8 mouse cellular contexts compared by ENCODE assay signal in the genomic region with DNA sequence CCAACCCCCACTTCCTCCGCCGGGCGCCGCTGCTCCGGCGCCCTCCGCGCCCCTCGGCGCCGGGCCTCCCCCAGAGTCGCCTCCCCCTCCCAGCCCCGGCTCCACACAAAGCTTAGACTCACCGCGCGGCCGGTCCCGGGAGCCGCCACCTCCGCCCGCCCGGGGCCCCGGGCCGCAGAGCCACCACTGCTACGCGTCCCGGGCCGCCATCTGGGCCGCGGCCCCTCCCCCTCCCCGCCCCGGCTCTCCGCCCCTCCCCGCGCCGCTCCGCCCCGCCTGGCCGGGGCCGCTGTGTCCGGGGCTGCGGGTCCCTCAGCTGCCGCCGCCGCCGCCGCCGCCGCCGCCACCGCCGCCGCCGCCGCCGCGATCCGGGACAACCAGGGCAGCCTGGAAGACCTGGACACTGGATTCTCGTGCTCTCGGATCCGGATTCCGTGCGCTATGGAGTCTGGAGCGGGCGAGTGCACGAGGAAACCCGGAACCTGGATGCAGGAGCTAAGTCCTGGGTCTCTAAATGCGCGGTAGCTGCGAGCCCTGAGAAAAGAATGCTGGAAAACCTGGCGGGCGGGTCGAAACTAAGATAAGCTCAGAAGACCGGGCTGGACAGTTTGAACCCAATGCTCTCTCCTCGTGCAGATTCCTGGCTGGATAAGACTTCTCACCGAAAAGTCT. TPM values are rescaled to one million over a fixed set of nuclear protein-coding genes. Genes with fewer than 3 reads are reported as not detected.
A peak's percentile ranks its signal among the peaks of the same experiment; 100 is the strongest.
DNase-seq lines count a peak whose midpoint lies in the region; ATAC-seq and TF ChIP-seq lines count a peak whose summit lies in the region.

A gene (minus strand): TSS at position 221 of the 672 bp plus-strand sequence.

- intact Hi-C loops in left cerebral cortex, adult 2 months (cut with DNase I): loop anchor here (5.0 kb wide), 2 partner anchors 35 to 130 kb away; no protein-coding TSS in a partner anchor

- H3K4me3 ChIP-seq in left cerebral cortex, adult 2 months: peak within 1 kb of the TSS; percentile 92
- peak within 1 kb of the TSS; percentile 57 for H3K4me3 ChIP-seq in macrophage (ENCODE audit: inconsistent target)

- no peaks in the 10 kb centered on the region for H3K36me3 ChIP-seq in macrophage (ENCODE audit: inconsistent target)

- DNase-seq in gastrocnemius, adult 8-10 months (ENCODE audit: low spot score in 2 of 2): peak; percentile 84 to 86
- peak; percentile 94 for DNase-seq in hindlimb bud, embryonic 11.5 days (ENCODE audit: extremely low spot score, low read depth, low spot score)
- peak; percentile 94 to 97 for DNase-seq in left cerebral cortex, adult 2 months (ENCODE audit: extremely low spot score in 1 of 2, low spot score in 2 of 2)
- peak; percentile 97 for DNase-seq in retina, postnatal 7 days (ENCODE audit: low read depth, low spot score)
- DNase-seq in urinary bladder, adult 18-20 months (ENCODE audit: low spot score in 2 of 2): peak; percentile 87 to 97

- TF ChIP-seq CTCF in left cerebral cortex, adult 2 months (IDR thresholded peaks at IDR 0.05): no peak

- H3K27ac ChIP-seq in left cerebral cortex, adult 2 months: peak within 1 kb of the TSS; percentile 89
- peak within 1 kb of the TSS; percentile 13; the same call in 1 of the 2 replicates for H3K27ac ChIP-seq in macrophage

- whole genome bisulfite sequencing in macrophage (ENCODE audit: missing documents): 1% methylated on average over 53 of the region's 76 CpGs

- peak; percentile 15 for ATAC-seq in activated CD4-positive, CD25-positive, alpha-beta regulatory T cell, adult 4 months
- peak; percentile 72 for ATAC-seq in common myeloid progenitor, adult 5-6 weeks (replicated peaks; ENCODE audit: low read depth, poor library complexity, severe bottlenecking)

- H3K79me2 ChIP-seq in macrophage (ENCODE audit: inconsistent target): peaks cover 24% of the 10 kb centered on the region; the same call in 1 of the 2 replicates

RNA-seq across cellular contexts. Expression of the gene that starts here (rescaled TPM):
- 1 to 10 TPM; 1.8 to 2.3 TPM for polyA plus RNA-seq in activated CD4-positive, CD25-positive, alpha-beta regulatory T cell, adult 4 months (2017; shearing (Covaris generic))
- 4.9 and 11.9 TPM in 2 replicates for total RNA-seq in common myeloid progenitor, adult 5-6 weeks (2017)
- 10 to 100 TPM; 15.8 to 18.8 (median 17.6) TPM for total RNA-seq in gastrocnemius, adult 8-10 months (2022)
- total RNA-seq in left cerebral cortex, adult 2 months (2021): 10 to 100 TPM; 48.5 to 49.1 TPM
- total RNA-seq in macrophage (2018; cell fraction: chromatin; rRNA removed): 10 to 100 TPM in 22 of 26 experiments, 1 to 10 TPM in 4; 5.7 to 32.1 (median 16.8) TPM
- total RNA-seq in macrophage (2018; cell fraction: cytosol; rRNA removed): 10 to 100 TPM in 2 of 26 experiments, 1 to 10 TPM in 24; 5.5 to 10.4 (median 7.3) TPM
- total RNA-seq in macrophage (2018; cell fraction: nucleus; rRNA removed): 10 to 100 TPM in 20 of 26 experiments, 1 to 10 TPM in 6; 5.1 to 30.3 (median 12.3) TPM
- polyA plus RNA-seq in macrophage (2018): 4.6 to 7.8 TPM (median 6.3 TPM) in 3 replicates

Comparison
In these comparisons a context has a peak if more than half of its experiments do, and no peak if none do; other contexts are left out.
1. Peak in every context shown above with its lines: DNase-seq, ATAC-seq, H3K4me3 ChIP-seq and H3K27ac ChIP-seq.